9 mouse cellular contexts compared by ENCODE assay signal in genomic region chr9:123481136-123481535, GRCm38 (mm10). TPM values are rescaled to one million over a fixed set of nuclear protein-coding genes. Genes with fewer than 3 reads are reported as not detected.
A peak's percentile ranks its signal among the peaks of the same experiment; 100 is the strongest.
DNase-seq lines count a peak whose midpoint lies in the region; ATAC-seq and TF ChIP-seq lines count a peak whose summit lies in the region.
"Had no signal": no experiment of that assay in that cellular context is flagged by ENCODE, and none has a peak within 500 bp of the region (broad histone marks: within the 10 kb centered on the region; RNA-seq: fewer than 3 reads in every experiment).

No protein-coding gene starts in this region.

- no peak for TF ChIP-seq POLR2A in bone marrow macrophage, adult 2 months (IDR thresholded peaks at IDR 0.05; ENCODE audit: borderline replicate concordance, low read depth, low read length)

- TF ChIP-seq CTCF in bone marrow macrophage, adult 2 months (IDR thresholded peaks at IDR 0.05; ENCODE audit: low read depth, low read length) = no peak

- no peak overlapping the region for H3K27ac ChIP-seq in heart, embryonic 12.5 days (ENCODE audit: poor library complexity, severe bottlenecking)
- H3K27ac ChIP-seq in bone marrow macrophage, adult 2 months (ENCODE audit: insufficient read depth, low read depth, low read length) = 0 out of 2 replicates have a peak overlapping the region, but pooled peaks have one; percentile 4
- H3K27ac ChIP-seq in hindbrain, embryonic 12.5 days = no peak overlapping the region

- peak overlapping the region; percentile 83 for H3K4me3 ChIP-seq in heart, embryonic 12.5 days
- H3K4me3 ChIP-seq in bone marrow macrophage, adult 2 months (ENCODE audit: insufficient read depth, low read length) = peak overlapping the region; percentile 32
- peak overlapping the region; percentile 65; the same call in 1 of the 2 replicates for H3K4me3 ChIP-seq in hindbrain, embryonic 12.5 days

- no peak for ATAC-seq in heart, embryonic 12.5 days (ENCODE audit: insufficient number of reproducible peaks, low FRiP score)
- no peak for ATAC-seq in hindbrain, embryonic 12.5 days (ENCODE audit: low FRiP score)
- peak; percentile 47 for ATAC-seq in megakaryocyte progenitor cell, adult 5-6 weeks (replicated peaks; ENCODE audit: poor library complexity)

- intact Hi-C loops in heart, postnatal 25 days (cut with DNase I) = no loop called here

- peak overlapping the region; percentile 96 for H3K4me2 ChIP-seq in heart, embryonic 12.5 days
- peak overlapping the region; percentile 67 for H3K4me2 ChIP-seq in hindbrain, embryonic 12.5 days (replicated peaks)

- peaks cover 28% of the 10 kb centered on the region for H3K36me3 ChIP-seq in heart, embryonic 12.5 days
- H3K36me3 ChIP-seq in hindbrain, embryonic 12.5 days = peaks cover 5% of the 10 kb centered on the region; the same call in 1 of the 2 replicates

- no peaks in the 10 kb centered on the region for H3K27me3 ChIP-seq in heart, embryonic 12.5 days (replicated peaks)
- H3K27me3 ChIP-seq in hindbrain, embryonic 12.5 days = no peaks in the 10 kb centered on the region

- no peak for DNase-seq in heart, postnatal 25 days (ENCODE audit: low spot score)
- DNase-seq in embryo, embryonic 11 days = no peak
- DNase-seq in thymus, postnatal 14 days = no peak
- no peak for DNase-seq in layer of hippocampus, adult 8-10 months (ENCODE audit: low spot score in 2 of 2)
- DNase-seq: cerebellum, postnatal 14 days had no signal

- peaks cover 74% of the 10 kb centered on the region for H3K4me1 ChIP-seq in heart, embryonic 12.5 days (replicated peaks)
- peaks cover 47% of the 10 kb centered on the region for H3K4me1 ChIP-seq in bone marrow macrophage, adult 2 months (ENCODE audit: control insufficient read depth, insufficient read depth, low read length)
- peaks cover 48% of the 10 kb centered on the region for H3K4me1 ChIP-seq in hindbrain, embryonic 12.5 days

- no peaks in the 10 kb centered on the region for H3K9me3 ChIP-seq in heart, embryonic 12.5 days (replicated peaks)
- H3K9me3 ChIP-seq in hindbrain, embryonic 12.5 days (replicated peaks) = no peaks in the 10 kb centered on the region

- WGBS in heart, embryonic 12.5 days = 56% methylated on average over 7 of the region's 7 CpGs
- 73% methylated on average over 7 of the region's 7 CpGs for WGBS in hindbrain, embryonic 12.5 days

- H3K9ac ChIP-seq in heart, embryonic 12.5 days = peak overlapping the region; percentile 41; the same call in 1 of the 2 replicates
- H3K9ac ChIP-seq in hindbrain, embryonic 12.5 days = no peak overlapping the region

RNA-seq across cellular contexts. Expression of gene Limd1, which starts 2.6 kb away (rescaled TPM):
- 37.8 and 40.8 TPM in 2 replicates for polyA plus RNA-seq in heart, embryonic 12.5 days (2016; fragmentation: Nextera tagmentation; extraction: Ambion mirVana)
- 10 to 100 TPM; 31.2 to 37.8 TPM for total RNA-seq in heart, postnatal 25 days (2021)
- 35.2 and 36.1 TPM in 2 replicates for polyA plus RNA-seq in bone marrow macrophage, adult 2 months (2012; ENCODE audit: insufficient read depth, insufficient read length, missing spikeins)
- 39.2 and 41.3 TPM in 2 replicates for polyA plus RNA-seq in hindbrain, embryonic 12.5 days (2016; fragmentation: Nextera tagmentation; extraction: Ambion mirVana)
- total RNA-seq in megakaryocyte progenitor cell, adult 5-6 weeks (2015) = 24.2 and 24.6 TPM in 2 replicates
- 19.0 and 20.4 TPM in 2 replicates for total RNA-seq in megakaryocyte progenitor cell, adult 5-6 weeks (2017)
- total RNA-seq in layer of hippocampus, adult 8-10 months (2022) = 1 to 10 TPM; 6.7 to 9.6 (median 7.6) TPM

RNA-seq across cellular contexts. Expression of gene Sacm1l, which starts 48.4 kb away (rescaled TPM):
- 48.2 and 54.3 TPM in 2 replicates for polyA plus RNA-seq in heart, embryonic 12.5 days (2016; fragmentation: Nextera tagmentation; extraction: Ambion mirVana)
- total RNA-seq in heart, postnatal 25 days (2021) = 10 to 100 TPM; 32.4 to 35.8 TPM
- 34.8 and 37.9 TPM in 2 replicates for polyA plus RNA-seq in bone marrow macrophage, adult 2 months (2012; ENCODE audit: insufficient read depth, insufficient read length, missing spikeins)
- polyA plus RNA-seq in hindbrain, embryonic 12.5 days (2016; fragmentation: Nextera tagmentation; extraction: Ambion mirVana) = 53.4 and 59.8 TPM in 2 replicates
- 33.3 and 35.8 TPM in 2 replicates for total RNA-seq in megakaryocyte progenitor cell, adult 5-6 weeks (2015)
- total RNA-seq in megakaryocyte progenitor cell, adult 5-6 weeks (2017) = 36.4 and 46.2 TPM in 2 replicates
- 10 to 100 TPM; 54.6 to 69.3 (median 62.3) TPM for total RNA-seq in layer of hippocampus, adult 8-10 months (2022)

Comparison
In these comparisons a context has a peak if more than half of its experiments do, and no peak if none do; other contexts are left out.
1. H3K4me3 ChIP-seq: peak in every context shown above with its lines; median percentile 83 in heart, embryonic 12.5 days; 65 in hindbrain, embryonic 12.5 days; 32 in bone marrow macrophage, adult 2 months.